Mouse (Mus musculus) E14TG2a.4 (cell line): ENCODE measurements around the gene 4933407L21Rik.

Experiments used
- H3K27me3 ChIP-seq: 2 replicates; pipeline ENCODE4 v1.6.1; 2014; ENCODE audit warnings: low read length, control low read depth; ENCODE audit not compliant: insufficient read depth
- H3K36me3 ChIP-seq: 2 replicates; pipeline ENCODE4 v1.6.1; 2014; ENCODE audit warnings: low read length, control low read depth; ENCODE audit not compliant: insufficient read depth
- H3K4me1 ChIP-seq: replicated peaks from 2 replicates; pipeline ENCODE4 v1.6.1; 2014; ENCODE audit warnings: low read depth, low read length, control low read depth
- H3K4me3 ChIP-seq: replicated peaks from 2 replicates; pipeline ENCODE4 v1.5.1; 2014; ENCODE audit warnings: mild to moderate bottlenecking, low read length
- H3K9me3 ChIP-seq: 2 replicates; pipeline ENCODE4 v1.6.1; 2014; ENCODE audit warnings: low read length, control low read depth
- CTCF ChIP-seq: conservative IDR thresholded peaks from 2 replicates; pipeline ENCODE4 v1.5.1; 2014; ENCODE audit warnings: low read length
- NANOG ChIP-seq: IDR thresholded peaks from 2 replicates; pipeline ENCODE4 v1.6.1; 2014; ENCODE audit warnings: borderline replicate concordance, low read length, mixed read lengths
- POU5F1 ChIP-seq: IDR thresholded peaks from 2 replicates; pipeline ENCODE4 v1.6.1; 2014; ENCODE audit warnings: low read length, borderline replicate concordance

Gene 4933407L21Rik

GRCm38 (mm10) chr1:85959889-85960276, 31.6 kb downstream of the 4933407L21Rik start:
- H3K27me3 ChIP-seq: peaks cover 11% of the 10 kb centered on the region
- no peaks in the 10 kb centered on the region for H3K36me3 ChIP-seq
- TF ChIP-seq NANOG: no peak
- TF ChIP-seq POU5F1: no peak
- TF ChIP-seq CTCF: no peak
- 0 out of 2 replicates have a peak, but pooled peaks cover 4% of the 10 kb centered on the region for H3K9me3 ChIP-seq
- H3K4me1 ChIP-seq: no peaks in the 10 kb centered on the region; the same call in 1 of the 2 replicates
- H3K4me3 ChIP-seq: no peak overlapping the region

GRCm38 (mm10) chr1:85960873-85961272, 32.6 kb downstream of the 4933407L21Rik start, which contains the start of gene Gpr55:
Gene Gpr55 (minus strand): TSS chr1:85961007.
- H3K4me1 ChIP-seq: no peaks in the 10 kb centered on the region; the same call in 1 of the 2 replicates
- no peak for TF ChIP-seq NANOG
- TF ChIP-seq POU5F1: no peak
- TF ChIP-seq CTCF: no peak
- H3K9me3 ChIP-seq: 0 out of 2 replicates have a peak, but pooled peaks cover 4% of the 10 kb centered on the region
- no peak within 1 kb of the TSS for H3K4me3 ChIP-seq
- no peaks in the 10 kb centered on the region for H3K36me3 ChIP-seq
- H3K27me3 ChIP-seq: peaks cover 11% of the 10 kb centered on the region

- H3K4me3 ChIP-seq: no peak overlapping the region
- no peaks in the 10 kb centered on the region for H3K36me3 ChIP-seq
- H3K4me1 ChIP-seq: no peaks in the 10 kb centered on the region; the same call in 1 of the 2 replicates
- peaks cover 11% of the 10 kb centered on the region for H3K27me3 ChIP-seq
- TF ChIP-seq POU5F1 (no peak), CTCF (no peak), NANOG (no peak)
- peaks cover 9% of the 10 kb centered on the region; the same call in 1 of the 2 replicates for H3K9me3 ChIP-seq
Observed at GRCm38 (mm10) chr1:85962081-85962480, 33.8 kb downstream of the 4933407L21Rik start.

- Histone ChIP-seq H3K36me3 (no peaks in the 10 kb centered on the region), H3K27me3 (no peaks in the 10 kb centered on the region), H3K4me3 (no peak overlapping the region), H3K4me1 (no peaks in the 10 kb centered on the region), H3K9me3 (peaks cover 9% of the 10 kb centered on the region; the same call in 1 of the 2 replicates)
- TF ChIP-seq NANOG: no peak
- TF ChIP-seq CTCF: no peak
- TF ChIP-seq POU5F1: no peak
Observed at GRCm38 (mm10) chr1:85965856-85966255, 37.6 kb downstream of the 4933407L21Rik start.

GRCm38 (mm10) chr1:85969081-85969480, 40.8 kb downstream of the 4933407L21Rik start:
- no peak overlapping the region for H3K4me3 ChIP-seq
- H3K9me3 ChIP-seq: peaks cover 9% of the 10 kb centered on the region; the same call in 1 of the 2 replicates
- H3K4me1 ChIP-seq: no peaks in the 10 kb centered on the region
- no peaks in the 10 kb centered on the region for H3K27me3 ChIP-seq
- TF ChIP-seq NANOG: no peak
- TF ChIP-seq CTCF: no peak
- TF ChIP-seq POU5F1: no peak
- H3K36me3 ChIP-seq: no peaks in the 10 kb centered on the region

GRCm38 (mm10) chr1:85969519-85969918, 41.2 kb downstream of the 4933407L21Rik start:
- no peak overlapping the region for H3K4me3 ChIP-seq

GRCm38 (mm10) chr1:85971070-85971469, 42.8 kb downstream of the 4933407L21Rik start:
- Histone ChIP-seq H3K4me1 (no peaks in the 10 kb centered on the region), H3K9me3 (peaks cover 5% of the 10 kb centered on the region; the same call in 1 of the 2 replicates), H3K4me3 (no peak overlapping the region), H3K27me3 (0 out of 2 replicates have a peak, but pooled peaks cover under 1% of the 10 kb centered on the region), H3K36me3 (no peaks in the 10 kb centered on the region)
- no peak for TF ChIP-seq NANOG
- TF ChIP-seq CTCF: no peak
- no peak for TF ChIP-seq POU5F1

More at GRCm38 (mm10) chr1:85969519-85969918, 41.2 kb downstream of the 4933407L21Rik start:
- Histone ChIP-seq H3K9me3 (peaks cover 6% of the 10 kb centered on the region; the same call in 1 of the 2 replicates), H3K36me3 (no peaks in the 10 kb centered on the region), H3K4me1 (no peaks in the 10 kb centered on the region), H3K27me3 (no peaks in the 10 kb centered on the region)
- TF ChIP-seq CTCF (no peak), POU5F1 (no peak), NANOG (no peak)

GRCm38 (mm10) chr1:85972341-85972740, 44.1 kb downstream of the 4933407L21Rik start:
- H3K4me3 ChIP-seq: no peak overlapping the region
- H3K9me3 ChIP-seq: no peaks in the 10 kb centered on the region
- no peaks in the 10 kb centered on the region for H3K36me3 ChIP-seq
- 0 out of 2 replicates have a peak, but pooled peaks cover 5% of the 10 kb centered on the region for H3K27me3 ChIP-seq
- H3K4me1 ChIP-seq: no peaks in the 10 kb centered on the region
- TF ChIP-seq NANOG (no peak), CTCF (no peak), POU5F1 (no peak)
